Mouse (Mus musculus): ENCODE data around the gene Plekha4. TPM values are rescaled to one million over a fixed set of nuclear protein-coding genes. Genes with fewer than 3 reads are reported as not detected.
"Not testable (repeated sequence)": the region's sequence is repeated elsewhere in the genome, so short reads cannot be mapped to it uniquely, and the experiment has no call there.

Gene Plekha4
- polyA plus RNA-seq, 1 experiment from 2014 or later, result 1.4 TPM

- Histone ChIP-seq H3K27ac (ENCODE audit: low read length) (no peak overlapping the region), H3K27me3 (replicated peaks; ENCODE audit: control insufficient read depth, insufficient read depth, low read length) (no peaks in the 10 kb centered on the region), H3K4me2 (ENCODE audit: low read depth, low read length) (no peak overlapping the region), H3K4me1 (ENCODE audit: control insufficient read depth, insufficient read depth, low read length) (no peaks in the 10 kb centered on the region), H3K36me3 (ENCODE audit: control insufficient read depth, insufficient read depth, low read length) (peaks cover 19% of the 10 kb centered on the region), H3K9ac (ENCODE audit: low read depth, low read length) (no peak overlapping the region), H3K4me3 (ENCODE audit: low read length) (no peak overlapping the region), H3K9me3 (ENCODE audit: control insufficient read depth, low read length) (no peaks in the 10 kb centered on the region)
- WGBS, result 97% methylated on average over 6 of the region's 6 CpGs
- ATAC-seq, result no peak
Measured at GRCm38 (mm10) chr7:45498427-45498826, 27.7 kb upstream of the Plekha4 start.

DNA sequence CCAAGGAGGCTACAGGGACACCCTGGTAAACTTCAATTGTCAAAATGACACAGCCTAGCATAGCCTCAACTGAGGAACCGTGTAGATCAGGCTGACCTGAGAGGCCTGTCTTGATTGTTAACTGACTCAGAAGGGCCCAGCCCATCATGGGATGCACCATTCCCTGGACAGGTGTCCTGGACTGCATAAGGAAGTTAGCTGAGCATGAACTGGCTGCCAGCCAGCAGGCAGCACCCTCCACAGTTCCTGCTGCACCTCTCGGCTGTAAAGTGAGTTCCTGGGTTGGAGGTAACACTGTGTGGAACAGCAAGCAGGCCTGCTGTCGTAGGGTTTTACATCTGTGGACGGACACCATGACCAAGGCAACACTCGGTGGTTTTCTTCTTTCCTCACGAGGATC lies 18.5 kb upstream of the Plekha4 start:
- WGBS, result 68% methylated on average over 6 of the region's 6 CpGs
- H3K9ac ChIP-seq (ENCODE audit: low read depth, low read length), result no peak overlapping the region
- H3K27ac ChIP-seq (ENCODE audit: low read length), result peak overlapping the region; percentile 53
- peak; percentile 75 for ATAC-seq
- no peak overlapping the region for H3K4me3 ChIP-seq (ENCODE audit: low read length)
- 0 out of 2 replicates have a peak, but pooled peaks cover 2% of the 10 kb centered on the region for H3K36me3 ChIP-seq (ENCODE audit: control insufficient read depth, insufficient read depth, low read length)
- no peak overlapping the region for H3K4me2 ChIP-seq (ENCODE audit: low read depth, low read length)
- no peaks in the 10 kb centered on the region for H3K9me3 ChIP-seq (ENCODE audit: control insufficient read depth, low read length)
- H3K27me3 ChIP-seq (replicated peaks; ENCODE audit: control insufficient read depth, insufficient read depth, low read length), result no peaks in the 10 kb centered on the region
- peaks cover 18% of the 10 kb centered on the region for H3K4me1 ChIP-seq (ENCODE audit: control insufficient read depth, insufficient read depth, low read length)

- H3K4me1 ChIP-seq (ENCODE audit: control insufficient read depth, insufficient read depth, low read length), result peaks cover 18% of the 10 kb centered on the region
- peak overlapping the region; percentile 90; the same call in 1 of the 2 replicates for H3K9ac ChIP-seq (ENCODE audit: low read depth, low read length)
- H3K27me3 ChIP-seq (replicated peaks; ENCODE audit: control insufficient read depth, insufficient read depth, low read length), result no peaks in the 10 kb centered on the region
- ATAC-seq, result peak; percentile 31
- peak overlapping the region; percentile 96 for H3K27ac ChIP-seq (ENCODE audit: low read length)
- WGBS, result 73% methylated on average over 6 of the region's 6 CpGs
- peak overlapping the region; percentile 87; the same call in 1 of the 2 replicates for H3K4me3 ChIP-seq (ENCODE audit: low read length)
- H3K9me3 ChIP-seq (ENCODE audit: control insufficient read depth, low read length), result no peaks in the 10 kb centered on the region
- 0 out of 2 replicates have a peak, but pooled peaks cover 2% of the 10 kb centered on the region for H3K36me3 ChIP-seq (ENCODE audit: control insufficient read depth, insufficient read depth, low read length)
- H3K4me2 ChIP-seq (ENCODE audit: low read depth, low read length), result peak overlapping the region; percentile 98
Measured at GRCm38 (mm10) chr7:45508561-45508960, 17.6 kb upstream of the Plekha4 start.

DNA sequence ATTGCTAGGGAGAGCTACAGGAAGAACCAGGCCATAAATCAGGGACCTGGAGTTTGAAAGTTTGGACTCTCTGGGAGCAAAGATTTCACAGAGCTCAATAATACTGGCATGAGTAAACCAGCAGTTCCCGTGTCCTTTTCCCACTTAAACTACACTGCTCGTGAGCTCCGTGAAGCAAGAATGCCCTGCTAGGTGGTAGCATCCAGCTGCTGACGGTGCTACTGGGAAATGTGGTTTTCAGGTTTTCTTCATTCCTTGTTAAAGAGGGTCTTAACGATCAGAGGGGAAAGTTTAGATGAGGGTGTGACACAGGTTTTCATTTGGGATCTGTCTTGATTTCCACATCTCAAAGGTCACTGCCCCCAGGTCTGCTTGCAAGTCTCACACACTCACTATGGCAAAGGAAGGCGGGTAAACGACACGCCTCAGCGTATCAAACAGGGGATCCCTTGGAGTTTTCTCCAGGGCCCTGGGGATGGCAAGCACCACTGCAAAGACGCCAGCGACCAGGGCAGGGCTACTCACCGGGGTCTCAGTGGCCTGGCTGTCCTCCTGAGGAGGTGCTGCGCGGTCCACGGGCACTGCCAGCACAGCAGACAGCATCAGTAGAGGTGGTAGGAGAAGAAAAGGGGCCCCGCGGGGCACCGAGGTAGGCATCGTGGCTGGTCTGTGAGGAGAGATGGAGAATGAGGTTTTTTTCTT lies 16.8 kb upstream of the Plekha4 start:
- peak overlapping the region; percentile 96 for H3K27ac ChIP-seq (ENCODE audit: low read length)
- no peaks in the 10 kb centered on the region for H3K9me3 ChIP-seq (ENCODE audit: control insufficient read depth, low read length)
- H3K4me3 ChIP-seq (ENCODE audit: low read length), result peak overlapping the region; percentile 87
- H3K9ac ChIP-seq (ENCODE audit: low read depth, low read length), result peak overlapping the region; percentile 90
- ATAC-seq, result peak; percentile 44
- H3K4me1 ChIP-seq (ENCODE audit: control insufficient read depth, insufficient read depth, low read length), result peaks cover 18% of the 10 kb centered on the region
- H3K4me2 ChIP-seq (ENCODE audit: low read depth, low read length), result peak overlapping the region; percentile 98
- H3K36me3 ChIP-seq (ENCODE audit: control insufficient read depth, insufficient read depth, low read length), result 0 out of 2 replicates have a peak, but pooled peaks cover 2% of the 10 kb centered on the region
- H3K27me3 ChIP-seq (replicated peaks; ENCODE audit: control insufficient read depth, insufficient read depth, low read length), result no peaks in the 10 kb centered on the region
- 20% methylated on average over 19 of the region's 19 CpGs for WGBS

- peak within 1 kb of the TSS; percentile 90 for H3K9ac ChIP-seq (ENCODE audit: low read depth, low read length)
Measured at GRCm38 (mm10) chr7:45509912-45510787, 16.0 kb upstream of the Plekha4 start, which contains the start of gene Nucb1. TSS of gene Nucb1 (minus strand) at chr7:45510406.

GRCm38 (mm10) chr7:45514411-45514810 lies 11.7 kb upstream of the Plekha4 start:
- Histone ChIP-seq H3K4me3 (ENCODE audit: low read length) (no peak overlapping the region), H3K9ac (ENCODE audit: low read depth, low read length) (no peak overlapping the region), H3K9me3 (ENCODE audit: control insufficient read depth, low read length) (no peaks in the 10 kb centered on the region), H3K27me3 (replicated peaks; ENCODE audit: control insufficient read depth, insufficient read depth, low read length) (no peaks in the 10 kb centered on the region), H3K4me1 (ENCODE audit: control insufficient read depth, insufficient read depth, low read length) (peaks cover 15% of the 10 kb centered on the region), H3K4me2 (ENCODE audit: low read depth, low read length) (no peak overlapping the region), H3K27ac (ENCODE audit: low read length) (no peak overlapping the region), H3K36me3 (ENCODE audit: control insufficient read depth, insufficient read depth, low read length) (no peaks in the 10 kb centered on the region)
- WGBS, result 82% methylated on average over 7 of the region's 7 CpGs
- no peak for ATAC-seq

More at GRCm38 (mm10) chr7:45509912-45510787, 16.0 kb upstream of the Plekha4 start, which contains the start of gene Nucb1:
- peak within 1 kb of the TSS; percentile 87 for H3K4me3 ChIP-seq (ENCODE audit: low read length)
- peak; percentile 82 for ATAC-seq
- peaks cover 23% of the 10 kb centered on the region for H3K4me1 ChIP-seq (ENCODE audit: control insufficient read depth, insufficient read depth, low read length)
- no peaks in the 10 kb centered on the region for H3K9me3 ChIP-seq (ENCODE audit: control insufficient read depth, low read length)
- H3K4me2 ChIP-seq (ENCODE audit: low read depth, low read length), result peak within 1 kb of the TSS; percentile 98
- WGBS, result under 1% methylated on average over 44 of the region's 44 CpGs
- 0 out of 2 replicates have a peak, but pooled peaks cover 2% of the 10 kb centered on the region for H3K36me3 ChIP-seq (ENCODE audit: control insufficient read depth, insufficient read depth, low read length)
- H3K27ac ChIP-seq (ENCODE audit: low read length), result peak within 1 kb of the TSS; percentile 96
- H3K27me3 ChIP-seq (replicated peaks; ENCODE audit: control insufficient read depth, insufficient read depth, low read length), result no peaks in the 10 kb centered on the region

GRCm38 (mm10) chr7:45515436-45515835 lies 10.7 kb upstream of the Plekha4 start:
- Histone ChIP-seq H3K4me3 (ENCODE audit: low read length) (no peak overlapping the region), H3K4me1 (ENCODE audit: control insufficient read depth, insufficient read depth, low read length) (peaks cover 13% of the 10 kb centered on the region), H3K36me3 (ENCODE audit: control insufficient read depth, insufficient read depth, low read length) (no peaks in the 10 kb centered on the region), H3K27ac (ENCODE audit: low read length) (peak overlapping the region; percentile 65), H3K27me3 (replicated peaks; ENCODE audit: control insufficient read depth, insufficient read depth, low read length) (no peaks in the 10 kb centered on the region), H3K4me2 (ENCODE audit: low read depth, low read length) (0 out of 2 replicates have a peak overlapping the region, but pooled peaks have one; percentile 6), H3K9me3 (ENCODE audit: control insufficient read depth, low read length) (no peaks in the 10 kb centered on the region), H3K9ac (ENCODE audit: low read depth, low read length) (peak overlapping the region; percentile 39; the same call in 1 of the 2 replicates)
- WGBS, result 29% methylated on average over 16 of the region's 16 CpGs
- peak; percentile 13; the same call in 1 of the 2 replicates for ATAC-seq

- WGBS, result 70% methylated on average over 5 of the region's 5 CpGs
- H3K4me2 ChIP-seq (ENCODE audit: low read depth, low read length); H3K4me3 ChIP-seq (ENCODE audit: low read length); H3K36me3 ChIP-seq (ENCODE audit: control insufficient read depth, insufficient read depth, low read length); H3K27me3 ChIP-seq (replicated peaks; ENCODE audit: control insufficient read depth, insufficient read depth, low read length); H3K27ac ChIP-seq (ENCODE audit: low read length); H3K9ac ChIP-seq (ENCODE audit: low read depth, low read length); H3K9me3 ChIP-seq (ENCODE audit: control insufficient read depth, low read length); ATAC-seq: not testable (repeated sequence)
- peaks cover 13% of the 10 kb centered on the region for H3K4me1 ChIP-seq (ENCODE audit: control insufficient read depth, insufficient read depth, low read length)
Measured at GRCm38 (mm10) chr7:45516846-45517245, 9.3 kb upstream of the Plekha4 start.

- H3K4me2 ChIP-seq (ENCODE audit: low read depth, low read length), result no peak overlapping the region
- no peaks in the 10 kb centered on the region for H3K27me3 ChIP-seq (replicated peaks; ENCODE audit: control insufficient read depth, insufficient read depth, low read length)
- no peaks in the 10 kb centered on the region for H3K9me3 ChIP-seq (ENCODE audit: control insufficient read depth, low read length)
- WGBS, result 92% methylated on average over 16 of the region's 16 CpGs
- H3K27ac ChIP-seq (ENCODE audit: low read length), result no peak overlapping the region
- H3K9ac ChIP-seq (ENCODE audit: low read depth, low read length), result no peak overlapping the region
- no peak for ATAC-seq
- no peak overlapping the region for H3K4me3 ChIP-seq (ENCODE audit: low read length)
- peaks cover 18% of the 10 kb centered on the region for H3K4me1 ChIP-seq (ENCODE audit: control insufficient read depth, insufficient read depth, low read length)
- no peaks in the 10 kb centered on the region for H3K36me3 ChIP-seq (ENCODE audit: control insufficient read depth, insufficient read depth, low read length)
Measured at GRCm38 (mm10) chr7:45518618-45519017, 7.5 kb upstream of the Plekha4 start.
